Mouse (Mus musculus): ENCODE measurements at regions not wholly inside any gene's neighbourhood (a gene's known extent, or its start where the extent isn't known, plus 50 kb on each side); places are given as distances from the start of the nearest gene placed in this dataset.
"Not testable (repeated sequence)": the region's sequence is repeated elsewhere in the genome, so short reads cannot be mapped to it uniquely, and the experiment has no call there.

DNA sequence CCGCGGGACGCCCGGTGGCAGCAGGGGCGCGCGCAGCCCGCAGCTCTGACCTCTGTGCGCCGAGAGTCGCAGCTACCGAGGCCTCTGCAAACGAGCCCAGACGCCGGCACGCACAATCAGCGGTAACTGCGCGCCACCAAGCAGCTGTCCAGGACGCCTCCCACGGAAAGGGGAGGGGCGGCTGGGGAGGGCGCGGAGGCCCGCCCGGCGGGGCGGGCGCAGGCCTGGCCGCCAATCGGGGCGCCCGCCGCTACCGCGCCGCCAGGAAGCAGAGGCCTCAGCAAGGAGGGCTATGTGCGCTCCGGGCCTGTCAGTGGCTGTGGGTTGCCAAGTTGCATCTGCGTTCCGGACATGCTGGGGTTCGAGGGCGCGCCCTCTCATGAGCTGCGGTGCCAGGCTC, 613.3 kb upstream of the Ywhaq start:
- H3K9ac ChIP-seq (ENCODE audit: low read depth, poor library complexity, severe bottlenecking) = peak overlapping the region; percentile 56
- not testable (repeated sequence) for H3K27ac ChIP-seq (ENCODE audit: insufficient read depth, low read length); H3K27me3 ChIP-seq (ENCODE audit: control insufficient read depth, insufficient read depth, low read length, poor library complexity, severe bottlenecking); H3K4me1 ChIP-seq (ENCODE audit: control insufficient read depth, insufficient read depth, low read length); H3K9me3 ChIP-seq (replicated peaks; ENCODE audit: control insufficient read depth, insufficient read depth, low read length, poor library complexity, severe bottlenecking); H3K36me3 ChIP-seq (ENCODE audit: control insufficient read depth, insufficient read depth, low read length, poor library complexity, severe bottlenecking)
- H3K4me3 ChIP-seq (ENCODE audit: low read depth, low read length) = peak overlapping the region; percentile 71

- Histone ChIP-seq H3K4me3 (ENCODE audit: low read depth, low read length) (peak overlapping the region; percentile 71), H3K9ac (ENCODE audit: low read depth, poor library complexity, severe bottlenecking) (peak overlapping the region; percentile 56)
- not testable (repeated sequence) for H3K27ac ChIP-seq (ENCODE audit: insufficient read depth, low read length); H3K9me3 ChIP-seq (replicated peaks; ENCODE audit: control insufficient read depth, insufficient read depth, low read length, poor library complexity, severe bottlenecking); H3K36me3 ChIP-seq (ENCODE audit: control insufficient read depth, insufficient read depth, low read length, poor library complexity, severe bottlenecking); H3K27me3 ChIP-seq (ENCODE audit: control insufficient read depth, insufficient read depth, low read length, poor library complexity, severe bottlenecking); H3K4me1 ChIP-seq (ENCODE audit: control insufficient read depth, insufficient read depth, low read length)
Measured at GRCm38 (mm10) chr12:22030263-22030662, 612.8 kb upstream of the Ywhaq start.

Data from ES-Bruce4 (cell line).